Mouse (Mus musculus) retina, postnatal 1 day (tissue): Measurements from ENCODE around the gene 1810055G02Rik.
A peak's percentile ranks its signal among the peaks of the same experiment; 100 is the strongest.

Source experiments
- DNase-seq: peaks from one replicate; pipeline ENCODE4 v3.0.0-alpha.2; 2012

Gene 1810055G02Rik

DNA sequence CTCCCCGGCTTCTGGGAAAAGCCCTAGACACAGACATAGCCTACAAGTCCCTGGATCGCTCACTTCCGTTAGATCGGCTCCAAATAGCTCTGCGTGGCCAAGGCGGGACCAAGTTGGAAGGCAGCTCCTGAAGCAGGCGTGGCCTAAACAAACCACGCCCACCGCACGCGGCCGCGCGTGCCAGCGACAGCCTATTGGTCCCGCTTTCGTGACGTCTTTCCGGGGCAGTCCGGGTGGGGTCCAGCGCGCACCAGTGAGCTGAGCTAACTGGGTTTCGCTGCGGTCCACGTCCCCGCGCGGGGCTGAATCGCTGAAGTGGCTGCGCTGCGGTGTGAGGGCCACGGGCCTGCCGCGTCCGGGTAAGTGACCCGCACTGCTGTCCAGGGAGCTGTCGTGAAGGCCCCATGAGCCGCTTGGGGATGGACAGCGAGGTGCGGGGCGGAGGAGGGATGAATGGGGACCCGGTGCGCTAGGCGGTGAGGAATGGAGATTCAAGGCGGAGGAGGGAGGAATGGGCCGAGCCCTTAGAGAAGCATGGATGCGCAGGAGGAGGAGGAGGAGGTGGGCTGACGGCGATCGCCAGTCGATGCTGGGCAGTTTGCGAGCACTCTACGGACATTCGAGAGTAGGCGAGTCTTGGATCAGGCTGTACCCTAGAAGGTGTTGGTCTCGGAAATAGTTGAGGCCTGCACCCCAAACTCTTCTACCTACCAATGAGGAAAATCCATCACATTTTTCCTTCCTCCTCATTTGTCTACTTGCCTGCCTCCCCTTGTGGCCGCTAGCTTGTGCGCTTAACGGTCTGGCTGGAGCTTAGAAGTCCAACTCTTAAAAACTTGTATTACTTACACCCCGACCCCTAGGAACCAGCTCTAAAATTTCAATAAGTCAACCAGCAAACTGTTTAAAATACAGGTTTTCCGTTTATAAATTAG lies at the start of gene 1810055G02Rik:
Gene 1810055G02Rik, plus strand, starts transcription at position 216 of the 935 bp plus-strand sequence.
- DNase-seq, result peak; percentile 98

DNA sequence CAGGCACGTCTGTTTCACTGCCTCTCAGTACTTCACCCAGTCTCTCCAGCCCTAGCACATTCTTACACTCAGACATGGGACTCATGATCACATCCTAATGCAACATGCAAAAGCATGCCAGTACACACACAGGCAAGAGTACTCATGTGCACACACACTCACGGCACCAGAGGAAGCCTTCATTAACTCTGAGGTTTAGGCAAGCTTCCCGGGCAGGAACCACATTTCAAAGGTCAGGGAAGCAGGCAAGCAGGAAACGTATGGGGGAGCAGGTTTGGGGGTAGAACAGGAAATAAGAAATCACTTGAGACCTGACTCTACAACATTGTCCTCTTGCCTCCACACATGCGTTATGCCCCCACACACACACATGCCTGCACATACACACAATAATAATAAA lies 42.6 kb upstream of the 1810055G02Rik start:
- no peak for DNase-seq

GRCm38 (mm10) chr19:3666632-3667031 lies 41.5 kb upstream of the 1810055G02Rik start:
- DNase-seq, result no peak

- no peak for DNase-seq
Observed at GRCm38 (mm10) chr19:3667155-3667895, 40.8 kb upstream of the 1810055G02Rik start.

GRCm38 (mm10) chr19:3667979-3668378 lies 40.1 kb upstream of the 1810055G02Rik start:
- no peak for DNase-seq

- DNase-seq, result no peak
Observed at GRCm38 (mm10) chr19:3668551-3668950, 39.5 kb upstream of the 1810055G02Rik start.

- DNase-seq, result peak; percentile 44
Observed at GRCm38 (mm10) chr19:3669100-3669499, 39.0 kb upstream of the 1810055G02Rik start.

GRCm38 (mm10) chr19:3673149-3673548 lies 34.9 kb upstream of the 1810055G02Rik start:
- DNase-seq, result no peak

- DNase-seq, result no peak
Observed at GRCm38 (mm10) chr19:3674122-3674855, 33.8 kb upstream of the 1810055G02Rik start.

DNA sequence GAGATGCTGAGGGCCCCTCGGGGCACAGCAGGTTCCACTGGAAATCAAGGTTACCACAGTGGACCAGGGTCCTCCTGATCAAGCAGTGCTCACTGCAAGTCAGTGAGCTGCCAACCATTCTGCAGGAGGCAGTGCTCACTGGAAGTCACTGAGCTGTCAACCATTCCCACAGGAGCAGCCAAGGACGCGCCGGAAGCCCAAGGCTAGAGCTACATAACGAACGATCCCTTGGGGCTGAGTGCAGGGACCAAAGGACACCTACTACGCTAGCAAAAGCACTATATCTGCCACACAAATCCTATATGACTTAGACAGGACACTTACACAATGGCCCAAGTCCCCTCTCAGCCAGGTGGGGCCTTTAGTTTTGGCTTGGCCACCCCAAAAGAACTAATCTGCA lies 27.4 kb upstream of the 1810055G02Rik start:
- no peak for DNase-seq

- peak; percentile 73 for DNase-seq
Observed at GRCm38 (mm10) chr19:3681310-3681934, 26.7 kb upstream of the 1810055G02Rik start.

DNA sequence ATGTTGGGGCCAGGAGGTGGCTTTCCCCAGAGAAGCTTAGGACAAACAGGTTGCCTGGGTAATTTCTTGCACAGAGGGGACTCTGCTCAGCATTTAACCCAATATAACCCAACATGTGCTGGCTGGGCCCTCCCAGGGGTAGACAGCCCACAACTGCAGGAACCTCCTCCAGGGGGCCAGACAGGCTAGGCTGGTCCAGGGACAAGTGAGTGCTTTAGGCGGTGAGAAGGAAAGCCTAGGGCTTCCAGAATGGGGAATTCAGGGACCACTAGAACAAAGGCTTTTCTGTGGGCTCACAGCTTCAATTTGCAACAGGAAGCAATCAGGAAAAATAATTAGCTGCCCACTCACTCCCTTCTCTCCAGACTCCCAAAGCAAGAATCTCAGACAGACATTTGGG lies 23.7 kb upstream of the 1810055G02Rik start:
- peak; percentile 60 for DNase-seq

DNA sequence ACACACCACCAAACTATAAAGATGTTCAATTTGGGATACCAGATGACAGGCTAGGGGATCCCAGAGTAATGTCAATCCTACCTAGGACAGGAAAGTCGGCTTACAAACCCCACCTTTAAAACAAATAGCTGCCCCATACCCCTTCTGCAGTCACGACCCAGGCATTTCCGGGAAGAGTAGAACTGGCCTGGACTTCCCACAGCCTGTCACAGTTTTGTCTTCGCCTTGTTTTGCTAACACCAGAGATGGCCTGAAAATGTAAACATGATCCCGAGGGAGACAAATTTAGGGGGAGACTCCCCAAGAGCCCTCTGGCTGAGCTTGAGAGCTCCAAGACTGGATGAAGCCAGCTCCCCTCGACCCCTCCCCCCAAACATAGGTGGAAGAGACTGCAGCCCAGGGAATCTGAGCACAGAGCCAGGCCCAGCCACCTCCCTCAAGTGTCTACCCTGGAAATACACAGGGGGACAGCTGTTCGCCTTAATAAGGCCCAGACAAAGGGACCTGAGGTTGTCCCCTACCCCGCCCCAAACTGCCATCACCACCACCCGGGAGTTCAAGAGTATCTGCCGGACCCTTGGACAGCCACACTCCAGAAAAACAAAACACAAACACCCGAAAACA lies 23.0 kb upstream of the 1810055G02Rik start:
- DNase-seq, result peak; percentile 53

DNA sequence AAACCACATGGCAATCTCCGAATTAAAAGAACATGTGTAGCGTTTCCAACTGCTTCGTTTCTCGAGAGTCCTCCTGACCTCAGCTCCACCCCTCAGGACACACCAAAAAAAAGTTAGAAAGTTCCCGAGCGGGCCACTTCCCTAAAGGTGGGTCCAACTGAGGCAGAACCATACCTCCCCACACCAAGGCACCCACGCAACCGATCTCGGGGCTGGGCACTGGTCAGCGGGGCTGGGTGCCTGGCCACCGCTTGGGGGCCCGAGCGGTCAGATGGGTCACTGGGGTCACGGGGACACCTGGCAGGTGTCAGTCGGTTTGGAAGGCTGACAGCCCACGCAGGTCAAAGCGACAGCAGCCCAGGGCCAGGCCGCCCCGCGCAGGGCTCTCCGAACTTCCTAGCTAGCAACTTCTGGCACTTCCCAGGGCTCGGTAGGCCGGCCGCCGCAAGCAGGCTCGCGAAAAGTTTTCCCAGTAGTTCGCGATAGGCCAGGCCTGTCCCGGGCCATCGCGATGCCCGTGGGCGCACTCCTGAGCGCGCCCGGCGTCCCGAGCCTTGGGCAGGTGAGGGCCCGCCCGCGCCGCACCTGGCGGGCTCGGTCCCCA lies 22.4 kb upstream of the 1810055G02Rik start:
- no peak for DNase-seq

- peak; percentile 68 for DNase-seq
Observed at GRCm38 (mm10) chr19:3686215-3686894, 21.7 kb upstream of the 1810055G02Rik start, which contains the start of gene Lrp5. Gene Lrp5, minus strand, starts transcription at chr19:3686564.

DNA sequence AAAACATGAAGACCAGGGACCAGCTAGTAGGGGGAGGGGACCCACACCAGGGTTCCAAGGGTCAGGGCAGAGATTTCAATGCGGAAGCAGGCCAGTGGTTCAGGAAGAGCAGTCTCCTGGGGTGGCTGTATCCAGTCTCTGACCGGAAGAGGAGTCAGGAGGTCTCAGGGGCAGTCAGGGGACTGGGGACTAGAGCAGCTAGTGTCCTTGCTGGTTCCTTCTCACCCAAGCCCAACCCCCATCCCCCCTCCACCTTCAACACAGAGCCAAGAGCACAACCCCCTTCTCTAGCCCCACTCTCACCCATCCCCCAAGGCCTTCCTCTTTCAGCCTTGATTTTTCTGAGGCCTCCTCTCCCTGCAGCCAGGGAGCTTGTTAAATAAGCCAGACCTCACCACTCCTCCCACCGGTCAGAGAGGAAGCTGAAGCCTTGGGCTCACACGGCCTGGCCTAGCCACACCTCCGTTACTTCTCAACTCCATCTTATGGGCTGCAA lies 20.4 kb upstream of the 1810055G02Rik start:
- DNase-seq, result peak; percentile 64

GRCm38 (mm10) chr19:3691337-3691736 lies 16.8 kb upstream of the 1810055G02Rik start:
- DNase-seq, result no peak

DNA sequence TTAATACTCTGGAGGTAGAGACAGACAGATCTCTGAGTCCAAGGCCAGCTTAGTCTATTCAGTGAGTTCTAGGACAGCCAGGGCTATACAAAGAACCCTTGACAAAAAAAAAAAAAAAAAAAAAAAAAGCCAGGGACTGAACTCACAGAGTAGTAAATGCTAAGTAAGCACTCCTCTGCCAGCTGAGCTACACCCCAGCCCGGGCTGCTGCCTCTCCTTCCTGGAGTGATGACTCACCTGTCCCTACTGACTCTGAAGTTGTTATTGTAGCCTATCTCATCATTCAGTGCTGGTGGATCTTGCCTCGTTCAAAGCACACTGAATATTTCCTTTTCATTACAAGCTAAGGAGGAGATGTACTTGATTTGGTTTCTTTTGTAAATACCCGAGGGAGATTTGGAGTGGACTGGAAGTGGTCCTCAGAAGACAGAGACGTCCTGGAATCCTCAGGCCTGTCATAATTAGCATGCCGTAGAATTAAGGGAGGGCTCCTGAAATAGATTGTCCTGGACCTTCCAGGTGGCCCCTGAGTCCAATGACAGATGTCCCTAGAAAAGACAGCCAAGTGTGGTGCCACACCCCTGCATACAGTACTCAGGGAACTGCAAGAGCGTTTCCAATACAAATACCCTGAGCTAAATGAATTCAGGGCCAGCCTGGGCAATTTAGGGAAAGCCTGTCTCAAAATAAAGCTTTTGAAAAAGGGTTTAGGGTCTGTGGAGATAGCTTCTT lies 15.5 kb upstream of the 1810055G02Rik start:
- DNase-seq, result no peak

GRCm38 (mm10) chr19:3694476-3694875 lies 13.6 kb upstream of the 1810055G02Rik start:
- no peak for DNase-seq

DNA sequence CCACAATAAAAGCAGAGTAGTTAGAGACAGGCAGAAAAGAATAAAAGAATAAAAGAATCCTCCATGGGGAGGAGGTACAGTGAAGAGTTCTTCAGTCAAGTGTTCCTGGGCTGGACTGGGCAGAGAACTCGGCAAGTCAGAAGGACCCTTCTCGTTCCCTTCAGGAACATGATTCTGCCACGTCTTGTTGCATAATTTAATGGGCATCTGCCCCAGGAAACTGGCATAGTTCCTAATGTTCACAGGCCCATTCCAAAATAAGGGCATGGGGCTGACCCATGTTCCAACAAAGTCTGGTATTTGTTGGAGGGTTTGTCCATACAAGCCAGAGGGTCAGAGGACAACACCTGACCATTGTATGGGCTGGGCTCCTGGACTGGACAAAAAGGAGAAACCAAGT lies 13.1 kb upstream of the 1810055G02Rik start:
- DNase-seq, result no peak
